Mouse (Mus musculus) neural tube, embryonic 13.5 days (tissue): Measurements from ENCODE around the gene Capn5. TPM values are rescaled to one million over a fixed set of nuclear protein-coding genes. Genes with fewer than 3 reads are reported as not detected.

ENCODE experiments used
- ATAC-seq: fragments of 200-750 bp; cut with Nextera tagmentation; 2 replicates; pipeline ENCODE4 v1.8.0; 2017; ENCODE audit warnings: low read depth, mild to moderate bottlenecking, moderate TSS enrichment, moderate library complexity
- H3K27ac ChIP-seq: fragments of 300-500 bp; sonication (generic); replicated peaks from 2 replicates; pipeline ENCODE4 v1.5.1; 2015; ENCODE audit warnings: moderate library complexity, mild to moderate bottlenecking, inconsistent platforms
- H3K27me3 ChIP-seq: fragments of 300-500 bp; sonication (generic); 2 replicates; pipeline ENCODE4 v1.6.1; 2015; ENCODE audit warnings: mild to moderate bottlenecking, inconsistent platforms
- H3K36me3 ChIP-seq: fragments of 300-500 bp; sonication (generic); 2 replicates; pipeline ENCODE4 v1.6.1; 2015; ENCODE audit warnings: mild to moderate bottlenecking, inconsistent platforms
- H3K4me1 ChIP-seq: fragments of 300-500 bp; sonication (generic); replicated peaks from 2 replicates; pipeline ENCODE4 v1.6.1; 2015; ENCODE audit warnings: inconsistent platforms
- H3K4me2 ChIP-seq: fragments of 300-500 bp; sonication (generic); 2 replicates; pipeline ENCODE4 v1.6.1; 2015; ENCODE audit warnings: inconsistent platforms, mild to moderate bottlenecking, moderate library complexity
- H3K4me3 ChIP-seq: fragments of 300-500 bp; sonication (generic); 2 replicates; pipeline ENCODE4 v1.5.1; 2015; ENCODE audit warnings: mild to moderate bottlenecking, inconsistent platforms
- H3K9ac ChIP-seq: fragments of 300-500 bp; sonication (generic); 2 replicates; pipeline ENCODE4 v1.6.1; 2015; ENCODE audit warnings: moderate library complexity, mild to moderate bottlenecking, inconsistent platforms
- H3K9me3 ChIP-seq: fragments of 300-500 bp; sonication (generic); 2 replicates; pipeline ENCODE4 v1.6.1; 2016; ENCODE audit warnings: inconsistent platforms
- WGBS: fragments of 180-500 bp; shearing (Covaris S2); methylation state at CpG from one replicate; pipeline ENCODE4 v1.1.7; 2015; 5-methylcytosine and 5-hydroxymethylcytosine counted together
- polyA plus RNA-seq: library from polyadenylated mRNA; unstranded; fragments of >200 nt; fragmentation: Nextera tagmentation; extraction: Ambion mirVana; gene quantifications from 2 replicates; pipeline ENCODE4 v1.2.1, GENCODE M21; 2015

Gene Capn5
- polyA plus RNA-seq, 1 experiment from 2014 or later: 20.8 TPM

DNA sequence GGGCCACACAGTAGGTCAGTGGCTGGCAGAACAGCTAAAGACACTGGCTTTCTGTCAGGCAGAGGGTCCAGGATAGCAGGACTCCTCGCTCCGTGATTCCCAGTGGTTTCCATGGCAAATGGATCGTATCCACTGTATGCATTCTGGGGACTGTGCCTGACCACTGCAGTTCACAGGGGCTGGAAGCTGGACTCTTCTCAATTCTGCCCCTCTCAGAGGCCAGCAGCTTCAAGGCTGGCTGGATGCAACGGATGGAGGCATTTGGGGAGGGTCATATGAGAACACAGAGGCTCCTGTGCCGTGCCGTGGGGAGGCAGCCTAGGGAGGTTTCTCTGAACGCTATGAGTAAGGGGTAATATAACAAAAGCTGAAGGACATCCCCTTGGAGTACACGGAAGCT, 35.8 kb downstream of the Capn5 start:
- ATAC-seq: peak; percentile 34; the same call in 1 of the 2 replicates
- no peak overlapping the region for H3K9ac ChIP-seq
- H3K4me3 ChIP-seq: no peak overlapping the region
- 0 out of 2 replicates have a peak, but pooled peaks cover 4% of the 10 kb centered on the region for H3K36me3 ChIP-seq
- H3K27me3 ChIP-seq: no peaks in the 10 kb centered on the region
- WGBS: 35% methylated on average over 8 of the region's 8 CpGs
- H3K4me1 ChIP-seq: peaks cover 42% of the 10 kb centered on the region
- H3K9me3 ChIP-seq: no peaks in the 10 kb centered on the region
- H3K27ac ChIP-seq: 0 out of 2 replicates have a peak overlapping the region, but pooled peaks have one; percentile 13
- no peak overlapping the region for H3K4me2 ChIP-seq

DNA sequence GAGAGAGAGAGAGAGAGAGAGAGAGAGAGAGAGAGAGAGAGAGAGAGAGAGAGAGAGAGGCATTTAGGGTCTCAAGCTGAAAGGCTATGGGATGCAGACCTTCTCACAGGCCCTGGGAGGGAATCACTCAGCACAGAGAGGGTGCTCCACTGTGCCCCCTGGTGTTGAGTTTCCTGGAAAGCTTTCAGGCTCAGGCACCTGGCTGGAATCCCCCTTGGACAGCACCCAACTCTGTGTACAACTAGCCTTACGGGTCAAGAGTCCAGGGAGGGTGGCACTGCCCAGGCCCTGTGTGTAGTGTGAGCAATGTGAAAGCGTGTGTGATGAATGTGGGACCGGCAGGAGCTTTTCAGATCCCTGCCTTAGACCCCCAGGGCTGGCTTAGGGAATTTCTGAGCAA, 36.9 kb downstream of the Capn5 start:
- no peak overlapping the region for H3K4me2 ChIP-seq
- H3K27me3 ChIP-seq: no peaks in the 10 kb centered on the region
- 66% methylated on average over 3 of the region's 3 CpGs for WGBS
- peaks cover 42% of the 10 kb centered on the region for H3K4me1 ChIP-seq
- ATAC-seq: 0 out of 2 replicates have a peak, but pooled peaks have one; percentile 13
- H3K27ac ChIP-seq: no peak overlapping the region
- H3K9me3 ChIP-seq: no peaks in the 10 kb centered on the region
- no peak overlapping the region for H3K9ac ChIP-seq
- 0 out of 2 replicates have a peak, but pooled peaks cover 4% of the 10 kb centered on the region for H3K36me3 ChIP-seq
- H3K4me3 ChIP-seq: no peak overlapping the region

DNA sequence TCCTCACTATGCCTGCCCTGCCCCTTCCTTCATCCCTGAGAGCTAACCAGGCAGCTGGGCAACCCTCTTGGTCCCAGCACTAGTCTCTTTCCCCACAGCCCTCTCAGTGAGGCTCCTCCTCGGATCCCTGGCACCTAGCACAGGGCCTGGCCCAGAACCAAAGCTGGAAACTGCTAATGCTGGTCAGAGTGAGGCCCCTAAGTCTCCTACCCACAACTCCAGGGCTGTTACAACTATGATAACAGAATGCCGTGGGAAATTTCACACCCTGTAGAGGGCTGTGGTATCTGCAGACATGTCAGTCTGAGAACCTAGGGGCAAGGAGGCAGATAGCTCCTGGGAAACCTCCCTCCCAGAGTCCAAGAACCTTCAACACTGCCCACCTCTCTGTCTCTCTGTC, 37.5 kb downstream of the Capn5 start:
- Histone ChIP-seq H3K27me3 (no peaks in the 10 kb centered on the region), H3K9ac (no peak overlapping the region), H3K27ac (no peak overlapping the region), H3K4me3 (no peak overlapping the region), H3K9me3 (no peaks in the 10 kb centered on the region), H3K4me1 (peaks cover 42% of the 10 kb centered on the region), H3K36me3 (0 out of 2 replicates have a peak, but pooled peaks cover 4% of the 10 kb centered on the region), H3K4me2 (no peak overlapping the region)
- 48% methylated on average over 2 of the region's 2 CpGs for WGBS
- ATAC-seq: no peak

DNA sequence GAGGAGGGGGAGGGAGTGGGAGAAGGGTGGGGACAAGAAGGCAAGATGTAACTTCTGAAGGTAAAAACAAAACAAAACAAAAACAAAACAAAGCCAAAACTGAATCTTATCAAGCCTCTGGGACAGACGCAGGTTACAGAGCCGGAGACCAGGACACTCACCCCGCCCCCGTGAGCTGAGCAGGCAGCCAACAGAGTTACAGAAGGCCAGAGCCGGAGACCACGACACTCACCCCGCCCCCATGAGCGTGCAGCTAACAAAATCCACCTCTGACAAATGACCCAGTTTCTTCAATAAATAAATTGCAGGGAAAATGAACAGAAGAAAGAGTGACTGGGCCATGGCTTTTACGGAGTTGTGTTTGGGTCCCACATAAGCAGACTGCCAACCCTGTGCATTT, 38.9 kb downstream of the Capn5 start:
- 28% methylated on average over 9 of the region's 9 CpGs for WGBS
- H3K9ac ChIP-seq: no peak overlapping the region
- H3K36me3 ChIP-seq: peaks cover 11% of the 10 kb centered on the region
- peaks cover 42% of the 10 kb centered on the region for H3K4me1 ChIP-seq
- ATAC-seq: no peak
- H3K4me3 ChIP-seq: no peak overlapping the region
- no peaks in the 10 kb centered on the region for H3K27me3 ChIP-seq
- no peak overlapping the region for H3K4me2 ChIP-seq
- no peak overlapping the region for H3K27ac ChIP-seq
- H3K9me3 ChIP-seq: no peaks in the 10 kb centered on the region

DNA sequence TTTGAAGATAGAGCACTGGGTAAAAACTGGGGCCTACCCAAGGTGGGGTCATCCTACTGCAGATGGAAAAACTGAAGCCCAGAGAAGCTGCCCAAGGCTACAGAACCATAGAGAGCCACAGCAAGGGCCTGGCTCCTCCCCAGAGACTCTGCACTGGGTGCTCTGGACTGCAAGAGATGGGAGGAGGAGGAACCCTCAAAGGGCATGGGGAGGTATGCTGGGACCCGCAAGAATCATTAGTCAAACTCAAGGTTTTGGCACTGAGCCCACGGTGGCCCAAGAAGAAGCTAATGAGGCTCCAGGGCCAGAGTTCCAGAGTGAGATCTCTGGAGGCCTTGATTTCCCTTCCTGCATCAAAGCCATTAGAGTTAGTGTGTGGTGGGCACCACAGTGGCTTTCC, 40.1 kb downstream of the Capn5 start:
- Histone ChIP-seq H3K27ac (no peak overlapping the region), H3K36me3 (peaks cover 11% of the 10 kb centered on the region), H3K27me3 (no peaks in the 10 kb centered on the region), H3K4me2 (no peak overlapping the region), H3K9me3 (no peaks in the 10 kb centered on the region), H3K9ac (no peak overlapping the region), H3K4me1 (peaks cover 38% of the 10 kb centered on the region), H3K4me3 (no peak overlapping the region)
- 66% methylated on average over 2 of the region's 2 CpGs for whole genome bisulfite sequencing
- ATAC-seq: no peak

DNA sequence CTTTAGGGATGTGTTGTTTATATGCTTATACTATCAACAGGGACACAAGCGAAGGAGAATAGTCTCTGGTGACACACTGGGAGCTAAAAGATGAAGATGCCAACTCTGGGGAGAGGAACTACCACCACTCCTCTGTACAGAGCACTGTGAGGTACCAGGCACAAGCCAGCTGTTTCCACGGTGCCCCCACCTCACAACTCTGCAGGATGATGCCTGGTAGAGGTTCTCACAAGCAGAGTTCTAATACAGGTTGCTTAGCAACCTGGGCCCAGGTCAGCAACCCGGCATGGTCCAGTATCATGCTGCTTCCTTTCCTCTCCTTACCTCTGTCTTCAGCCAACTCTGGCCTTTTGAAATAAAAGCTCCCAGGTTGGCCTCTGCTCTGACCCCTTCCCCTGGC, 40.5 kb downstream of the Capn5 start:
- no peak for ATAC-seq
- peaks cover 34% of the 10 kb centered on the region for H3K4me1 ChIP-seq
- no peak overlapping the region for H3K4me3 ChIP-seq
- no peak overlapping the region for H3K4me2 ChIP-seq
- WGBS: 47% methylated on average over 3 of the region's 3 CpGs
- peaks cover 11% of the 10 kb centered on the region for H3K36me3 ChIP-seq
- no peak overlapping the region for H3K9ac ChIP-seq
- H3K27ac ChIP-seq: no peak overlapping the region
- no peaks in the 10 kb centered on the region for H3K27me3 ChIP-seq
- no peaks in the 10 kb centered on the region for H3K9me3 ChIP-seq

DNA sequence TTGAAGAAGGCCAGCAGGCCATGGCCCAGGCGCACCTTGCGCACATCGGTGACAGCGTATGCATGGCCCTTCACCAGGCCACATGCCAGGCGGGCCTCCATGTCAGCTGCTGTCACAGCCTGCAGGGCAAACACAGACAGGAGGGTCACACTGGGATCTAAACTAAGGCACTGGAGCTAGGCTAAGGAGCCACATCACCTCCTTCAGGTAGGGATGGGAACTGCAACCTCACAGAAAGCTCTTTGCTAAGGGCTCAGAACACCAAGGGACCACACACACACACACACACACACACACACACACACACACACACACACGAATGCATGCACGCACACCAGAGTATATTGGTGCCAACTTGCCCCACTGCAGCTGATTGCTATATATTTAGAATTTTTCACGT, 46.3 kb downstream of the Capn5 start:
- H3K27ac ChIP-seq: no peak overlapping the region
- H3K36me3 ChIP-seq: peaks cover 40% of the 10 kb centered on the region
- H3K4me2 ChIP-seq: no peak overlapping the region
- no peaks in the 10 kb centered on the region for H3K9me3 ChIP-seq
- H3K9ac ChIP-seq: no peak overlapping the region
- no peaks in the 10 kb centered on the region for H3K4me1 ChIP-seq
- no peak; the same call in 1 of the 2 replicates for ATAC-seq
- H3K4me3 ChIP-seq: no peak overlapping the region
- WGBS: 94% methylated on average over 8 of the region's 8 CpGs
- H3K27me3 ChIP-seq: no peaks in the 10 kb centered on the region

DNA sequence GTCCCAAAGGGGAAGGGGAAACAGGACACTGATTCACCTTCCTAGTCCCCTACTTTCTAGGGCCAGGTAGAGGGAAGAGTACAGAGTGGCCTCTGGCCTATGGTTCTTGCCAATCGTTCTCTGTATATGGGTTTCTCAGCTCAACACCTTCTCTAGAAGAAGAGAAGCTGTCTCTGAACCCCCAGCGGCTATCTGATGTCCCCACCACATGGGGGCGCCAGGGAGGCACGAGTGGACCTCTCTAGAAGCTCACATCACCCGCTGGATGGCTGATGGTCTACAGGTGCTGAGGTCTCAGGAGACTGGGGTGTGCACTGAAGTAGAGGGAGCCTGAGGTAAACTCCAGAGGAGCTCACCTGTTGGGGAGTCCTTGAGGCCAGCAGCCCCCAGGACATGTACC, 52.6 kb downstream of the Capn5 start:
- H3K4me3 ChIP-seq: no peak overlapping the region
- WGBS: 36% methylated on average over 5 of the region's 5 CpGs
- H3K4me1 ChIP-seq: peaks cover 2% of the 10 kb centered on the region; the same call in 1 of the 2 replicates
- H3K9ac ChIP-seq: no peak overlapping the region
- H3K27me3 ChIP-seq: no peaks in the 10 kb centered on the region
- peaks cover 53% of the 10 kb centered on the region for H3K36me3 ChIP-seq
- H3K27ac ChIP-seq: no peak overlapping the region
- no peaks in the 10 kb centered on the region for H3K9me3 ChIP-seq
- no peak for ATAC-seq
- no peak overlapping the region for H3K4me2 ChIP-seq

DNA sequence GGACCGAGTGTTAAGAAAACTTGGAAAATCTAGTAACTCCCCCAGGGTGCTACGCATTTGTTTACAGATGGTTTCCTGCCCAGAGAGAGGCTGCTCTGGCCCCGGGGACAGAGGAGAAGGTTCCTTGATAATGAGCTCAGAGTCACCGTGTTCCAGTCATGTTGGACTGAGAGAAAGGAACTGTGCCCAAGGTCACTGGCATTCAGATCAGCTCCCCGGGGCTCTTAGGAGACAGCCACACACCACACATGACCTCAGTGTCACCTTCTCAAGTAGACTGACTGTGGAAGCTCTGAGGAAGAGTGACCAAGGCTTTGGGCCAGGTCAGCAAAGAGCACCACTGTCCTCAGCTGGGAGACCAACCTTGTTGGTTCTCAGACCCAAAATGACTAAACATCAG, 53.4 kb downstream of the Capn5 start:
- Histone ChIP-seq H3K9me3 (no peaks in the 10 kb centered on the region), H3K27me3 (no peaks in the 10 kb centered on the region), H3K4me2 (no peak overlapping the region), H3K36me3 (peaks cover 51% of the 10 kb centered on the region), H3K4me1 (peaks cover 5% of the 10 kb centered on the region; the same call in 1 of the 2 replicates), H3K9ac (no peak overlapping the region), H3K4me3 (no peak overlapping the region), H3K27ac (no peak overlapping the region)
- 61% methylated on average over 5 of the region's 5 CpGs for WGBS
- no peak for ATAC-seq

DNA sequence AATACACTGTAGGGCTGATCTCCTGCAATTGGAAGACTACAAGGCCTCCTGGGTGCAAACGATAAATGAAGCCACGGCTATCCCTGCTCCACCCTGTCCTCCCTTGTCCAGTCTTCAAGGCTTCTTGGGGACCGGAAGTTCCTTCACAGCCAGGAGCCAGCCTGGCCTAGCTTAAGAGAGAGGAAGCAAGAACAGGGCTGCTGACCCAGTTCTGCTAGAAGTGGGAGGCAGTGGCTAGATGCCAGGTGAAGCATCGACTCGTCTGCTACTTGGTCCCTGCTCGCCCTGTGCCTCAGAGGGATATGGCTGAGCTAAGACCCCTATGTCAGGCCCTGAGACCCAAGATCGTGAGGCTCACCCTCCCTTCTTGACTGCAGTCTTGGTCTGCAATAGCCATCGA, 56.4 kb downstream of the Capn5 start:
- Histone ChIP-seq H3K9ac (no peak overlapping the region), H3K9me3 (no peaks in the 10 kb centered on the region), H3K27me3 (no peaks in the 10 kb centered on the region), H3K4me3 (no peak overlapping the region), H3K4me2 (no peak overlapping the region), H3K4me1 (peaks cover 14% of the 10 kb centered on the region; the same call in 1 of the 2 replicates), H3K27ac (no peak overlapping the region), H3K36me3 (peaks cover 25% of the 10 kb centered on the region)
- ATAC-seq: no peak
- WGBS: 83% methylated on average over 8 of the region's 8 CpGs

DNA sequence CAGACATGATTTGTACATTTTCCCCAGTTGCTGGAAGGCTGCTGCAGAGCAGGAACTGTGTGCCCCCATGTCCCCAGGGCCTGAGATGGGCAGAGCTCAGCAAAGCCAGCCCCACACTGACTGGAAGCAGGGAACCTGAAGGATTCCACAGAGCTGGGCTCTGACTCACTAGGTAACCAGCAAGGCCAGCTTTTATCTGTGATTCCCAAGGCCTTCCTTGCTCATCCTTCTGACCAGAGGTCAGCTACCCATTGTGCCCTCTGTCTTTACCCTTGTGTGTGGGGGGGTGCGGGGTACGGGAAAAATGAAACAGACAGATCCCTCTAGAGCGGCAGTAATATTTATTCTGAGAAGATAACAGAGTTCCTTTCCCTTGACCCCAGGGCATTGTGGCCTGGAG, 56.8 kb downstream of the Capn5 start:
- H3K27ac ChIP-seq: no peak overlapping the region
- WGBS: 81% methylated on average over 3 of the region's 3 CpGs
- H3K9ac ChIP-seq: no peak overlapping the region
- no peak overlapping the region for H3K4me2 ChIP-seq
- H3K4me3 ChIP-seq: no peak overlapping the region
- H3K36me3 ChIP-seq: peaks cover 24% of the 10 kb centered on the region
- H3K9me3 ChIP-seq: no peaks in the 10 kb centered on the region
- H3K4me1 ChIP-seq: peaks cover 14% of the 10 kb centered on the region; the same call in 1 of the 2 replicates
- no peak for ATAC-seq
- no peaks in the 10 kb centered on the region for H3K27me3 ChIP-seq

DNA sequence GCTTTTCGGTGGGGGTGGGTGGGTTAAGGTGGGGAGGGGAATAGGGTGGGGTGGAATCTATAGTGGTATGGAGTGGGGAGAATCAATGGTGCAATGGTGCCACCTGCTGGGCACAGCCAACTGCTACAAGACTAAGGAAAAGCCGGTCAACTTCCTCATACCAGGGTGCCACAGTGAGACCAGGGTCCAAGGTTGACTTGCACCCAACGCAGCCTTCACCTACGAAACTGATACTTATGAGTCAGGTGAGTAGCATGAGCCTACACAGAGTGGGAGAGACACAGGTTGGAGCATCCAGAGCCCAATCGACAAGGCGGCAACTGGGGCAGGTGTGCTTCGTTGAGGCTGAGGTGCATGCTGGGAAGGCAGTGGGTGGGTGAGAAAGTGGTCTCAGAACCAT, 57.7 kb downstream of the Capn5 start:
- H3K4me3 ChIP-seq: peak overlapping the region; percentile 24
- peaks cover 14% of the 10 kb centered on the region; the same call in 1 of the 2 replicates for H3K4me1 ChIP-seq
- H3K9me3 ChIP-seq: no peaks in the 10 kb centered on the region
- H3K27me3 ChIP-seq: no peaks in the 10 kb centered on the region
- H3K9ac ChIP-seq: peak overlapping the region; percentile 61
- H3K36me3 ChIP-seq: peaks cover 17% of the 10 kb centered on the region
- peak overlapping the region; percentile 57 for H3K4me2 ChIP-seq
- peak; percentile 80 for ATAC-seq
- H3K27ac ChIP-seq: no peak overlapping the region
- 10% methylated on average over 7 of the region's 7 CpGs for WGBS

DNA sequence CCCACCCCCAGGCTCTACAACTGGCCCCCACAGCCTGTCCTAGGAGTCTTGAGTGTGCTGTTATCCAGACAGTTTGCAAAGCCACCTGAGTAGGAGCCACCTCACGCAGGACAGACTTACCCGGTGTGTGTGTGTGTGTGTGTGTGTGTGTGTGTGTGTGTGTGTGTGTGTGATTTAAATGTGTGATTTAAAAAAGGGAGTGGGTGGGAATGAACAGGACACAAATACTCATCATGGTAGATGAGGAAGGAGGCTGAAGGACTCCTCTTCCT, 58.2 kb downstream of the Capn5 start:
- 0 out of 2 replicates have a peak overlapping the region, but pooled peaks have one; percentile 57 for H3K4me2 ChIP-seq

More for the DNA sequence above, 58.2 kb downstream of the Capn5 start:
- H3K27me3 ChIP-seq: no peaks in the 10 kb centered on the region
- H3K9ac ChIP-seq: no peak overlapping the region
- ATAC-seq: peak; percentile 40; the same call in 1 of the 2 replicates
- H3K4me1 ChIP-seq: peaks cover 14% of the 10 kb centered on the region; the same call in 1 of the 2 replicates
- H3K36me3 ChIP-seq: peaks cover 12% of the 10 kb centered on the region; the same call in 1 of the 2 replicates
- H3K9me3 ChIP-seq: no peaks in the 10 kb centered on the region
- WGBS: 80% methylated on average over 2 of the region's 2 CpGs
- H3K4me3 ChIP-seq: no peak overlapping the region
- H3K27ac ChIP-seq: no peak overlapping the region
